Mouse (Mus musculus): ENCODE results near the gene Rgsl1.
"Not testable (repeated sequence)": the region's sequence is repeated elsewhere in the genome, so short reads cannot be mapped to it uniquely, and the experiment has no call there.

Gene Rgsl1

DNA sequence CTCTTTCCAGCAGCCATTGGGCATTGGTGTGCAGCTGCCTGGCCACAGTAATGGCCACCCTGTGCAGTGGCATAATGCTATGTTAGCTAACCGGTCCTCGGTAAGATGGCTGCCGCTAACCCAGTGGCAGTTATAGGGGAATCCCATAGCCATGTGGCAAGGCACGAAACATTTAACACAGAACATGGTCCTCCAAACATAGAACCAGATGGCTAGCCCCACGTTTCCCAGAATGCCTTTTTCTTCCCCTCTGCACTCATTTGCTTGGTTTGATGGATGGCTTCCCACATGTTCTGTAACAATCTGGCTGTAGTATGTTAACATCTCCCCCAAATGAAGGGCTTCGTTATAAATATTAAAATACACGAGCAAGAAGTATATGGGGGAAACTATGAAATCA is 67.7 kb downstream of the Rgsl1 start:
- no peak for DNase-seq (ENCODE audit: low spot score in 2 of 2)

DNA sequence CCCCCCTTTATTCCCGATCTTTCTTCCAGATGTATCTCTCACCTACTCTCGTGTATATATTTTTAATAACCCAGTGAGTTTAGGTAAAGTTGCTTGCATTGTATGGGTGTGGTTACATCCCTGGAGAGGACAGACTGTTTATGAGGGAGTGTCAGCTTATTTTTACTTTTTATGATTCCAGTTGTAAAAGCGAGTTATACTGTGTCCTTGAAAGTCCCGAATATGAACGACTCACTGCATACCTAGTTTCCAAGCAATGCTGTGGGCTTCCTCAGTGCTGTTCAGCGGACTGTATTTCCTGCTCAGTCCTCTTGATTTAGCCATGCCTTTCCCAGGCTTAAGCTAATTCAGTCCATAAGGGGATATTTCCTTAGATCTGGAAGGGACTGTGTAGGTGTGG is 68.8 kb downstream of the Rgsl1 start:
- no peak for DNase-seq (ENCODE audit: low spot score in 2 of 2)

DNA sequence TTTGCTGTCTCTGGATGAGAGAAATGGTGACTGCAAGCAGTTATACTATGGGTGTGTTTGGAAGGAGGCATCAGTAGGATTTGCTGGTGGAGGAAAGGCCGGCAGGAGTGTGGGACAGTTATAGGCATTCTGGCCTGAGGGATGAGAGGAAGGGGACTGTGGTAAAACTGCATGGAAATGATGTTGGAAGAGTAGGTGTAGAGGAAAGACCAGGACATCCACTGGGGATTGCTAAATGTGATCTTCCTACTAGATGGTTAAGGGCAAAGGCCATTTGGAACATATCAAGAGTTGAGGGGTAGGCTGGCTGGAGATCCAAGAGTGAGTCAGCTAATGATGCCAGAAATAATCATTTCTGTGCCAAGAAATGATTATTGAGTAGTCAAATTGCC is 73.2 kb downstream of the Rgsl1 start:
- DNase-seq (ENCODE audit: low spot score in 2 of 2), result no peak

DNA sequence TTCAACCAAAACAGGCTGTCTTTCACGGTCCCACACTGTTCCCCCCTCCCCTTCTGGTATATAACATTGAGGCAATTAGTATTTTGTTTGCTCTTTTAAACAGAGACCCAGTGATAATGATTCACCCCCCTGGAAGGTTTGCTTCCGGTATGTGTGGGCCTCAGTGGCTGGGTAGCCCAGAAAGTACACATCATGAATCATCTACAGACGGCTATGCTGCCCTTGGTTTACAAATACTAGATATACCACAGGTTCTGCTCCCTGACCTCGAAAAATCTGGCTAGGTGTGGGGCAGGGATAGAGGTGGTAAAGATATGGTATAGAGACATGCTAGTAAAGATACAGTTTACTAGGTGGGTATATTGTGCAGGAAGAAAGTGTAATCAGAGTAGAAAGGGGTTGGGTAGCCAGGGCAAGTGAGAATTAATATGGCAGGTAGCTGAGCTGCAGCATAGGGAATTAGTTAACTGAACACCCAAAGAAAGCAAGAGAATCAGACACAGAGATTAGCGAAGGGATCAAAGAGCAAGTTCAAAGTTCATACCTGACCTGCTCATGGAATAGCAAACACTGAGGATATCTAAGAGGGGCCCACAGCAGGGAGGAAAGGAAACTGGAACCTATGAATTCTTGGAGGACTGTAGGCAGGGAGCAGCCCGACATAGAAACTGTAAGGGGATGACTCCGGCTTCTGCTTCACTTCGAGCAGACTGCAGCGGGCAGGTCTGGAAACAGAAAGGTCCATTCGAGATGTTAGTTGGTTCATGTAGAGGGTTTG is 73.8 kb downstream of the Rgsl1 start:
- DNase-seq (ENCODE audit: low spot score in 2 of 2), result no peak

DNA sequence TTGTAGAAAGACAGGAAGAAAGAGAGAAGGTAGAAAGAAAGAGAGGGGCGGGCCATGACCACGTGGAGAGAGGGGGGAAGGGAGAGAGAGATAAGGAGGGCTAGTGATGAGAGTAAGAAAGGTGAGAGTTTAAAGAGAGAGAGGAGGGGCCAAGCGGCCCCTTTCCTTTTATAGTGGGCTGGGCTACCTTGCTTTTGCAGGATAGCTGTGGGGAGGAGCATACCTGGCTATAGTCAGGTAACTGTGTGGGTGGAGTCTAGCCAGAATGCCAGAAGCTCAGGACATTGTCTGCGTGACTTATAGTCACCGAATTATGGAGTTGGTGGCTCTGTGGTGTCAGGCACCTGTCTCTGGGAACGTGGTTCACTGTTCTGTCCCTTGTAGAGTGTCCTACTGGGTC is 74.4 kb downstream of the Rgsl1 start:
- not testable (repeated sequence) for DNase-seq (ENCODE audit: low spot score in 2 of 2)

GRCm38 (mm10) chr1:153768465-153768864 is 75.5 kb downstream of the Rgsl1 start:
- DNase-seq (ENCODE audit: low spot score in 2 of 2), result no peak

- DNase-seq (ENCODE audit: low spot score in 2 of 2), result no peak
Observed at GRCm38 (mm10) chr1:153767281-153767680, 76.7 kb downstream of the Rgsl1 start.

DNA sequence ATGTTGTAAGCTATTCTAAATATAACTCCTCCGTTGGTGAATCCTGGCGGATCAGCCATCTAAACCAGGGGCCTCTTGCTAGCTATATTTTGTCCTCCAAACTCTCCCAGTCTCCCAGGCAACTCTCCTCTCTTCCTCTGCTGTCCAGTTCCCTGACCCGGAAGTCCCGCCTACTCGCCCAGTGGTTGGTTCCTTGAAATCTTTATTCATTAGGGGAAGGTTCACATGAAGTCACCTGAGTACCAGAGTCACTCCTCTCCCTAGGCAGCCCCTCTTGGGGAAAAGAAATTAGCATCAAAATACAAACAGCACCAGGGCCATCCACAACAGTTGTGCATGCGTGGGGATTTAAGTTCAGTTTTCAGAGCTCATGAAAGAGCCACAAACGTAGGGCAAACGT is 77.6 kb downstream of the Rgsl1 start:
- no peak for DNase-seq (ENCODE audit: low spot score in 2 of 2)

- DNase-seq (ENCODE audit: low spot score in 2 of 2), result no peak
Observed at GRCm38 (mm10) chr1:153764136-153764535, 79.8 kb downstream of the Rgsl1 start.

- no peak for DNase-seq (ENCODE audit: low spot score in 2 of 2)
Observed at GRCm38 (mm10) chr1:153753725-153754464, 90.0 kb downstream of the Rgsl1 start.

GRCm38 (mm10) chr1:153752521-153752920 is 91.4 kb downstream of the Rgsl1 start:
- peak; percentile 11 to 22 for DNase-seq (ENCODE audit: low spot score in 2 of 2)

GRCm38 (mm10) chr1:153751763-153752301 is 92.1 kb downstream of the Rgsl1 start:
- peak; percentile 64 to 65 for DNase-seq (ENCODE audit: low spot score in 2 of 2)

- no peak for DNase-seq (ENCODE audit: low spot score in 2 of 2)
Observed at GRCm38 (mm10) chr1:153750054-153750453, 93.9 kb downstream of the Rgsl1 start.

DNA sequence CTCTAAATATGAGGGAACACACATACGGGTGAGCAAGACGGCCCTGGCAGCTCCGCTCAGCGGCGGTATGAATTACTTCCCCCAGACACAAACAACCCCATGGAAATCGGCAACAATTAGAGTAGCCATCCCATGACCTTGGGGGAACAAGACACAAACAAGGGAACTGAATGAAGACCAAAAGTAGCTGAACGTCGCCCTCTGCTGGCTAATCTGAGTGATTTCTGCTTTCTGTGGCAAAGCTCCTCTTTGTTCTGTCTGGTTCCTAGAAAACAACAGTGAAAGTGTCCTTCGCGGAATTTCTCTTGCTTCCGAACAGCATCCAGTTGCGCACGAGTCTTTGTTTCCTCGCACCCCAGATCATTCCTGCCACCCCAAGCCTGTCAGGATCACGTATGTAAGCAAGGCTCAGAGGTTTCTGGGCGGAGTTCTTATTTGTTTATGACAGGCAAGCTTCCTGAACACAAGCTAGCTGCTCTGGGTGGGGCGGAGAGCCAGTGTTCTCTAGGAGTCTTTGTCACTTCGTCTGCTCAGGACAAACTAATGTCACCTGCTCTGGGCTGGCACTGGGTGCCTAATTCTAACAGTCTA is 94.6 kb downstream of the Rgsl1 start, which contains the start of gene Rnasel:
TSS of gene Rnasel (plus strand) at position 216 of the 591 bp plus-strand sequence.
- peak; percentile 78 to 79 for DNase-seq (ENCODE audit: low spot score in 2 of 2)

GRCm38 (mm10) chr1:153748549-153748948 is 95.4 kb downstream of the Rgsl1 start:
- DNase-seq (ENCODE audit: low spot score in 2 of 2), result peak; percentile 54 to 70

DNA sequence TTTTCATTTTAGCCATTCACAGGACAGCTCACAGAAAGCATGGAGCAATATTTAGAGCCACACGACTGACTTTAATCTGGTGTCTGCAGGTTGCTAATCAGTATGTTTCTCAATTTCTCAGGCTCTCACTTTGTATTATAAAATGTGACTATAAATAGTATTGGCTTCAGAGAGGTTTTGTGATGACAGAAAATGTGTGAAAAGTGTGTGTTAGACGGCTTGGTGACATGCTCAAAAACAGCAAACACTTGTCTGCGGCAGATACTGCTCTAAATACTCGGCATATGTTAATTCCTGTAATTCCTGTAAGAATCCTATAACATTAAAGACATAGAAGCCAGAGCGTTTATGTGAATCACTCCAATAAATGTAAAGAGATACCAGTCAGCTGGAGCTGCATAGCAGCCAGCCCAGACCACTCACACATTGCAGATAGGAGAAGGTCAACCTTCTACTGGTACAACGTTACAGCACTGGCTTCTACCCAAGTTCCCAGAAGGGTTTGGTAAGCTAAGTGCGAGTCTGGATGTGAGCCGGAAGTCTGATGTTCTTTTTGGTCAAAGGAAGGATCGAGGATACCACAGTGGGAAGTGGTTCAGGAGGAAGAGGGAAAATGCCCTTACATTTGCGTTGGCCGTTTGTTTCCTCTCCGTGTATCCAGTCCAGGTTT is 95.9 kb downstream of the Rgsl1 start:
- DNase-seq (ENCODE audit: low spot score in 2 of 2), result no peak

- DNase-seq (ENCODE audit: low spot score in 2 of 2), result peak; percentile 66 to 76
Observed at GRCm38 (mm10) chr1:153746728-153747127, 97.2 kb downstream of the Rgsl1 start.

DNA sequence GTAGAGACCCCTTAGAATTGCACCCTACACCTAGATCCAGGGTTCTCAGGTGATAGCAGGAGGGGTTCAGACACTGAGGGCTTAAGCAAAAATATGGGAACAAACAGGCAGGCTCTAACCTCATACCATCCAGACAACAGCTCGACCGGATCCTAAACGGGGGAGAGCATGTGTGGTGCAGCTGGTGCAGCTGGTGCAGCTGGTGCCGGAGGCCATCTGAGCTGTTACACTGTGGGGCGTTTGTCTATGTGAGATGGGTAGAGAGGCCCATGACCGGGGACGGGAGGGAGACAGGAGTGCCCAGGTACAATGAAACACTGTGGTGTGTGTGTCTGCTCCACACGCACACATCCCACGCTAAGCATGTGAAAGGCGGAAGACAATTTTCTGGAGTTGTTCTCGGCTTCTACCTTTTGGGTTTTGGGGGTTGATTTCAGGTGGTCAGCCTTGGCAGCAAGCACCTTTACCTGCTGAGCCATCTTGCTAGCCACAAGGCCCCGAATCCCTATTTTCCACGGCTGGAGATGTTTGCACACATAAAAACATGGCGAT is 97.7 kb downstream of the Rgsl1 start:
- no peak for DNase-seq (ENCODE audit: low spot score in 2 of 2)

- peak; percentile 66 to 76 for DNase-seq (ENCODE audit: low spot score in 2 of 2)
Observed at GRCm38 (mm10) chr1:153742374-153743155, 101.4 kb downstream of the Rgsl1 start.

DNA sequence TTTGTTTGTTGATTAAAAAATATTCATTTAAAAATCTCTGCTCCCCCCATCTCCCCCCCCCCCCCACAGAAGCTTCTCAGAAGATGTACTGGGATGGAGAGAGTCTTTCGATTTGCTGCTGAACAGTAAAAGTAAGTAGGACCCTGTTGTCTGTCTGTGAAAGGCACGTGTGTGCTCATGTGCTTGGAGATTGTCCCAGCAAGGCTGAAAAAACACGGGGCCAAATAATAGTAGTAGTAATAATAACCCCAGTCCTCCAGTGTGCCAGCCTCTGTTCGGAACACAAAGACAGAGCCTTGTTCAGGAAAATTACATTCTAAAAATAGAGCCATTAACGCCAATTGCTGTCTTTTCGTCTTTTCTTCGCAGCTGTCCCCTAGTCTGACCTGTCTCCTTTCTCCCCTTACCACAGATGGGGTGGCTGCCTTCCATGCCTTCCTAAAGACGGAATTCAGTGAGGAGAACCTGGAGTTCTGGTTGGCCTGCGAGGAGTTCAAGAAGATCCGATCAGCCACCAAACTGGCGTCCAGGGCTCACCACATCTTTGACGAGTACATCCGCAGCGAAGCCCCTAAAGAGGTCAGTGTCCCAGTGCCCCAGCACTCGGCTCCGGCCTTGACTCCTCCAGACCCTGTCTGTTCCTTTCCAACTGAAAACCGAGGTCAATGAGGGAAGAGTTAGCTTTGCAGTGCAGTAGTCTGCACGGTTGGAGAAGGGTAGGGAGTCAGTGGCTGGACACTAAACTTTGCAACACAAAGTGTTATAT is 102.2 kb downstream of the Rgsl1 start:
- no peak for DNase-seq (ENCODE audit: low spot score in 2 of 2)

Data from natural killer cell, adult 2 months (primary cell).